Mouse (Mus musculus) MEL (cell line): Measurements from ENCODE around the gene Cd82. TPM values are rescaled to one million over a fixed set of nuclear protein-coding genes. Genes with fewer than 3 reads are reported as not detected.

Source experiments
- DNase-seq: peaks from one replicate; pipeline ENCODE4 v3.0.0; 2011; ENCODE audit warnings: low read depth, low spot score
- H3K27ac ChIP-seq: 2 replicates; pipeline ENCODE4 v1.5.1; 2012; ENCODE audit warnings: low read depth, mild to moderate bottlenecking, control low read depth, low read length, moderate library complexity; ENCODE audit not compliant: control insufficient read depth
- H3K27me3 ChIP-seq, 2 experiments: fragments of 150-350 bp in 1 of 2; sonication (generic) in 1 of 2; 2 replicates each; pipeline ENCODE4 v1.6.1; 2012; ENCODE audit warnings: low read length in 2 of 2, mild to moderate bottlenecking in 2 of 2, improper control_type of control experiment in 1 of 2, moderate library complexity in 1 of 2; ENCODE audit not compliant: insufficient read depth in 2 of 2, control insufficient read depth in 1 of 2
- H3K36me3 ChIP-seq, 2 experiments: 2 replicates each; pipeline ENCODE4 v1.6.1; 2012 to 2014; ENCODE audit warnings: low read length in 2 of 2, improper control_type of control experiment in 1 of 2, inconsistent platforms in 1 of 2, mild to moderate bottlenecking in 1 of 2; ENCODE audit not compliant: insufficient read depth in 2 of 2, control insufficient read depth in 1 of 2
- H3K4me1 ChIP-seq, 2 experiments: fragments of 150-350 bp in 1 of 2; sonication (generic) in 1 of 2; 2 replicates each; pipeline ENCODE4 v1.6.1; 2012; ENCODE audit warnings: low read length in 2 of 2, improper control_type of control experiment in 1 of 2, mild to moderate bottlenecking in 1 of 2; ENCODE audit not compliant: insufficient read depth in 2 of 2, control insufficient read depth in 1 of 2
- H3K4me3 ChIP-seq, 2 experiments: fragments of 150-350 bp in 1 of 2; sonication (generic) in 1 of 2; 2 replicates each; pipeline ENCODE4 v1.5.1; 2012; ENCODE audit warnings: low read depth in 2 of 2, low read length in 2 of 2, mild to moderate bottlenecking in 2 of 2, moderate library complexity in 2 of 2, control low read depth in 1 of 2, improper control_type of control experiment in 1 of 2; ENCODE audit not compliant: control insufficient read depth in 1 of 2, insufficient read depth in 1 of 2
- H3K79me2 ChIP-seq: 2 replicates; pipeline ENCODE4 v1.6.1; 2012; ENCODE audit warnings: mild to moderate bottlenecking, low read length, moderate library complexity; ENCODE audit not compliant: control insufficient read depth, poor library complexity, insufficient read depth
- H3K9ac ChIP-seq: 2 replicates; pipeline ENCODE4 v1.6.1; 2012; ENCODE audit warnings: low read depth, mild to moderate bottlenecking, control low read depth, low read length, moderate library complexity; ENCODE audit not compliant: control insufficient read depth, poor library complexity, severe bottlenecking
- H3K9me3 ChIP-seq: fragments of 150-350 bp; sonication (generic); replicated peaks from 2 replicates; pipeline ENCODE4 v1.6.1; 2012; ENCODE audit warnings: mild to moderate bottlenecking, low read length, improper control_type of control experiment, moderate library complexity; ENCODE audit not compliant: insufficient read depth
- BHLHE40 ChIP-seq: IDR thresholded peaks from 2 replicates; pipeline ENCODE4 v1.6.1; 2012; ENCODE audit warnings: low read depth, mild to moderate bottlenecking, inconsistent platforms, low read length, improper control_type of control experiment, borderline replicate concordance
- CHD1 ChIP-seq: IDR thresholded peaks from 2 replicates; pipeline ENCODE4 v1.6.1; 2012; ENCODE audit warnings: low read depth, mild to moderate bottlenecking, inconsistent platforms, low read length, improper control_type of control experiment
- CHD2 ChIP-seq: IDR thresholded peaks from 2 replicates; pipeline ENCODE4 v1.6.1; 2011; ENCODE audit warnings: low read length, improper control_type of control experiment
- EP300 ChIP-seq, 2 experiments: IDR thresholded peaks; 2 replicates each; pipeline ENCODE4 v1.6.1; 2011; ENCODE audit warnings: improper control_type of control experiment in 2 of 2, low read length in 2 of 2, low read depth in 1 of 2, mild to moderate bottlenecking in 1 of 2
- ETS1 ChIP-seq: IDR thresholded peaks from 2 replicates; pipeline ENCODE4 v1.6.1; 2012; ENCODE audit warnings: low read depth, mild to moderate bottlenecking, inconsistent platforms, low read length, improper control_type of control experiment, moderate library complexity
- GABPA ChIP-seq: IDR thresholded peaks from 2 replicates; pipeline ENCODE4 v1.6.1; 2012; ENCODE audit warnings: low read depth, mild to moderate bottlenecking, inconsistent platforms, low read length, improper control_type of control experiment, moderate library complexity
- JUND ChIP-seq: IDR thresholded peaks from 2 replicates; pipeline ENCODE4 v1.6.1; 2011; ENCODE audit warnings: low read depth, mild to moderate bottlenecking, improper control_type of control experiment, low read length
- KAT2A ChIP-seq: conservative IDR thresholded peaks from 2 replicates; pipeline ENCODE4 v1.6.1; 2012; ENCODE audit warnings: low read depth, low read length, improper control_type of control experiment, inconsistent platforms
- MAX ChIP-seq: IDR thresholded peaks from 2 replicates; pipeline ENCODE4 v1.6.1; 2011; ENCODE audit warnings: low read length, improper control_type of control experiment
- NELFE ChIP-seq: IDR thresholded peaks from 2 replicates; pipeline ENCODE4 v1.6.1; 2011; ENCODE audit warnings: low read depth, low read length, improper control_type of control experiment
- POLR2AphosphoS2 ChIP-seq: IDR thresholded peaks from 2 replicates; pipeline ENCODE4 v1.6.1; 2011; ENCODE audit warnings: low read length, improper control_type of control experiment
- RCOR1 ChIP-seq: IDR thresholded peaks from 2 replicates; pipeline ENCODE4 v1.6.1; 2012; ENCODE audit warnings: low read depth, mild to moderate bottlenecking, inconsistent platforms, low read length, improper control_type of control experiment
- TAL1 ChIP-seq: IDR thresholded peaks from 2 replicates; pipeline ENCODE4 v1.6.1; 2012; ENCODE audit warnings: mild to moderate bottlenecking, inconsistent platforms, low read length, moderate library complexity, mixed read lengths
- TCF12 ChIP-seq: IDR thresholded peaks from 2 replicates; pipeline ENCODE4 v1.6.1; 2014; ENCODE audit warnings: low read depth, mild to moderate bottlenecking, inconsistent platforms, low read length, improper control_type of control experiment, moderate library complexity
- USF1 ChIP-seq: IDR thresholded peaks from 2 replicates; pipeline ENCODE4 v1.6.1; 2014; ENCODE audit warnings: low read depth, mild to moderate bottlenecking, inconsistent platforms, low read length, improper control_type of control experiment, moderate library complexity
- ZMIZ1 ChIP-seq: IDR thresholded peaks from 2 replicates; pipeline ENCODE4 v1.6.1; 2012; ENCODE audit warnings: low read depth, mild to moderate bottlenecking, inconsistent platforms, low read length, improper control_type of control experiment, moderate library complexity
- polyA plus RNA-seq, 2 experiments: library from polyadenylated mRNA; stranded (reverse) in 1 of 2; unstranded in 1 of 2; fragments of >175 nt in 1 of 2; fragments of >200 nt in 1 of 2; gene quantifications; 2 replicates each; pipeline versions ENCODE4 v1.2.1 to v1.2.4; 2012; ENCODE audit warnings: low replicate concordance in 2 of 2, low read depth in 1 of 2; ENCODE audit not compliant: insufficient read length in 2 of 2, insufficient read depth in 1 of 2, missing spikeins in 1 of 2
- total RNA-seq: library from RNA; depleted of rRNA; stranded (reverse); fragments of 300-350 nt; gene quantifications from 2 replicates; pipeline ENCODE4 v1.2.3, GENCODE M21; 2012

Gene Cd82
- total and polyA plus RNA-seq, 3 experiments = 37.6 to 59.7 TPM; not detected in 1

- Histone ChIP-seq H3K36me3 (no peaks in the 10 kb centered on the region), H3K4me1 (no peaks in the 10 kb centered on the region), H3K27me3 (peaks cover 5 to 11% of the 10 kb centered on the region in 2 experiments; a peak in 3 of 4 replicates), H3K79me2 (no peaks in the 10 kb centered on the region), H3K4me3 (no peak overlapping the region), H3K9me3 (no peaks in the 10 kb centered on the region), H3K27ac (no peak overlapping the region), H3K9ac (no peak overlapping the region)
- TF ChIP-seq POLR2AphosphoS2 (no peak), USF1 (no peak), BHLHE40 (no peak), MAX (no peak), KAT2A (no peak), RCOR1 (no peak), EP300 (IDR thresholded peaks at IDR 0.05; ENCODE audit: low read depth in 1 of 2, low read length in 2 of 2) (no peak), ETS1 (no peak), TCF12 (no peak), CHD1 (no peak), CHD2 (no peak)
- no peak for DNase-seq
Measured at GRCm38 (mm10) chr2:93503353-93503752, 40.4 kb upstream of the Cd82 start.

- no peak for DNase-seq
- H3K9ac ChIP-seq = no peak overlapping the region
- peaks cover 5 to 11% of the 10 kb centered on the region in 2 experiments; a peak in 3 of 4 replicates for H3K27me3 ChIP-seq
- no peaks in the 10 kb centered on the region for H3K9me3 ChIP-seq
- TF ChIP-seq GABPA = no peak
- TF ChIP-seq ZMIZ1 = no peak
- no peak for TF ChIP-seq BHLHE40
- TF ChIP-seq CHD2 = no peak
- no peak for TF ChIP-seq TCF12
- TF ChIP-seq JUND = no peak
- TF ChIP-seq EP300 (IDR thresholded peaks at IDR 0.05; ENCODE audit: low read depth in 1 of 2, low read length in 2 of 2) = no peak
- no peak for TF ChIP-seq TAL1
- TF ChIP-seq NELFE = no peak
- H3K36me3 ChIP-seq = no peaks in the 10 kb centered on the region
- no peak overlapping the region for H3K27ac ChIP-seq
- H3K4me1 ChIP-seq = no peaks in the 10 kb centered on the region
- no peak overlapping the region for H3K4me3 ChIP-seq
- no peaks in the 10 kb centered on the region for H3K79me2 ChIP-seq
Measured at GRCm38 (mm10) chr2:93501303-93501702, 38.4 kb upstream of the Cd82 start.
